Mouse (Mus musculus) MEL (cell line): ENCODE results near the gene Slc25a47.

Source experiments
- CHD1 ChIP-seq: IDR thresholded peaks from 2 replicates; pipeline ENCODE4 v1.6.1; 2012; ENCODE audit warnings: low read depth, mild to moderate bottlenecking, inconsistent platforms, low read length, improper control_type of control experiment
- CTCF ChIP-seq, 3 experiments: IDR thresholded peaks in 2 of 3; conservative IDR thresholded peaks in 1 of 3; 2 replicates each; pipeline ENCODE4 v1.5.1; 2011 to 2012; ENCODE audit warnings: low read length in 3 of 3, low read depth in 2 of 3, mild to moderate bottlenecking in 2 of 3, improper control_type of control experiment in 1 of 3, inconsistent platforms in 1 of 3, mixed read lengths in 1 of 3, moderate library complexity in 1 of 3; ENCODE audit not compliant: control insufficient read depth in 1 of 3, insufficient read depth in 1 of 3, poor library complexity in 1 of 3, severe bottlenecking in 1 of 3
- GATA1 ChIP-seq: IDR thresholded peaks from 2 replicates; pipeline ENCODE4 v1.6.1; 2011; ENCODE audit warnings: low read depth, low read length, improper control_type of control experiment
- MEF2A ChIP-seq: IDR thresholded peaks from 2 replicates; pipeline ENCODE4 v1.6.1; 2014; ENCODE audit warnings: low read depth, mild to moderate bottlenecking, inconsistent platforms, low read length, improper control_type of control experiment; ENCODE audit not compliant: poor library complexity, insufficient replicate concordance, severe bottlenecking; ENCODE audit errors: extremely low read depth
- MXI1 ChIP-seq: IDR thresholded peaks from 2 replicates; pipeline ENCODE4 v1.6.1; 2011; ENCODE audit warnings: mild to moderate bottlenecking, low read depth, low read length, improper control_type of control experiment
- NELFE ChIP-seq: IDR thresholded peaks from 2 replicates; pipeline ENCODE4 v1.6.1; 2011; ENCODE audit warnings: low read depth, low read length, improper control_type of control experiment
- NRF1 ChIP-seq: IDR thresholded peaks from 2 replicates; pipeline ENCODE4 v1.6.1; 2014; ENCODE audit warnings: low read depth, mild to moderate bottlenecking, inconsistent platforms, low read length, improper control_type of control experiment, moderate library complexity; ENCODE audit not compliant: poor library complexity, insufficient read depth, severe bottlenecking
- POLR2A ChIP-seq, 2 experiments: IDR thresholded peaks; 2 replicates each; pipeline ENCODE4 v1.6.1; 2011 to 2012; ENCODE audit warnings: low read length in 2 of 2, mild to moderate bottlenecking in 2 of 2, control low read depth in 1 of 2, improper control_type of control experiment in 1 of 2, low read depth in 1 of 2, moderate library complexity in 1 of 2; ENCODE audit not compliant: control insufficient read depth in 1 of 2, insufficient read depth in 1 of 2, poor library complexity in 1 of 2
- TAL1 ChIP-seq: IDR thresholded peaks from 2 replicates; pipeline ENCODE4 v1.6.1; 2012; ENCODE audit warnings: mild to moderate bottlenecking, inconsistent platforms, low read length, moderate library complexity, mixed read lengths
- USF2 ChIP-seq, 2 experiments: IDR thresholded peaks; 2 replicates each; pipeline ENCODE4 v1.6.1; 2011 to 2012; ENCODE audit warnings: improper control_type of control experiment in 2 of 2, low read length in 2 of 2, borderline replicate concordance in 1 of 2, inconsistent platforms in 1 of 2, low read depth in 1 of 2, mild to moderate bottlenecking in 1 of 2; ENCODE audit not compliant: insufficient read depth in 1 of 2

- TF ChIP-seq CTCF (IDR thresholded peaks at IDR 0.05 in 2 of 3, conservative IDR thresholded peaks at IDR 0.05 in 1 of 3; ENCODE audit: control insufficient read depth in 1 of 3, insufficient read depth in 1 of 3, low read depth in 2 of 3, low read length in 3 of 3, poor library complexity in 1 of 3, severe bottlenecking in 1 of 3): no peak
- no peak for TF ChIP-seq POLR2A (IDR thresholded peaks at IDR 0.05; ENCODE audit: control insufficient read depth in 1 of 2, insufficient read depth in 1 of 2, low read depth in 1 of 2, low read length in 2 of 2, poor library complexity in 1 of 2)
- no peak for TF ChIP-seq TAL1
- TF ChIP-seq CHD1: no peak
- no peak for TF ChIP-seq MXI1
- TF ChIP-seq GATA1: no peak
- TF ChIP-seq NELFE: no peak
- TF ChIP-seq USF2 (IDR thresholded peaks at IDR 0.05; ENCODE audit: borderline replicate concordance in 1 of 2, insufficient read depth in 1 of 2, low read depth in 1 of 2, low read length in 2 of 2): no peak
- no peak for TF ChIP-seq NRF1
- no peak for TF ChIP-seq MEF2A
Measured at GRCm38 (mm10) chr12:108816569-108816968, 19.3 kb upstream of the Slc25a47 start.
